Mouse (Mus musculus) midbrain, embryonic 15.5 days (tissue): ENCODE measurements at regions not wholly inside any gene's neighbourhood (a gene's known extent, or its start where the extent isn't known, plus 50 kb on each side); places are given as distances from the start of the nearest gene placed in this dataset.

Experiments
- ATAC-seq: fragments of 200-750 bp; cut with Nextera tagmentation; replicated peaks from 2 replicates; pipeline ENCODE4 v1.8.0; 2017; ENCODE audit warnings: moderate TSS enrichment
- H3K27ac ChIP-seq: fragments of 300-500 bp; sonication (generic); 2 replicates; pipeline ENCODE4 v1.5.1; 2015; ENCODE audit warnings: mild to moderate bottlenecking, inconsistent platforms
- H3K27me3 ChIP-seq: fragments of 300-500 bp; sonication (generic); replicated peaks from 2 replicates; pipeline ENCODE4 v1.6.1; 2015; ENCODE audit warnings: inconsistent platforms
- H3K36me3 ChIP-seq: fragments of 300-500 bp; sonication (generic); replicated peaks from 2 replicates; pipeline ENCODE4 v1.6.1; 2015; ENCODE audit warnings: inconsistent platforms
- H3K4me1 ChIP-seq: fragments of 300-500 bp; sonication (generic); 2 replicates; pipeline ENCODE4 v1.6.1; 2015; ENCODE audit warnings: inconsistent platforms
- H3K4me2 ChIP-seq: fragments of 300-500 bp; sonication (generic); 2 replicates; pipeline ENCODE4 v1.6.1; 2015; ENCODE audit warnings: inconsistent platforms, mild to moderate bottlenecking, moderate library complexity
- H3K4me3 ChIP-seq: fragments of 300-500 bp; sonication (generic); 2 replicates; pipeline ENCODE4 v1.5.1; 2015; ENCODE audit warnings: mild to moderate bottlenecking, inconsistent platforms
- H3K9ac ChIP-seq: fragments of 300-500 bp; sonication (generic); 2 replicates; pipeline ENCODE4 v1.6.1; 2015; ENCODE audit warnings: mild to moderate bottlenecking, inconsistent platforms
- H3K9me3 ChIP-seq: fragments of 300-500 bp; sonication (generic); 2 replicates; pipeline ENCODE4 v1.6.1; 2016; ENCODE audit warnings: inconsistent platforms
- WGBS: fragments of 180-500 bp; shearing (Covaris S2); methylation state at CpG from one replicate; pipeline ENCODE4 v1.1.7; 2015; ENCODE audit warnings: mixed read lengths; 5-methylcytosine and 5-hydroxymethylcytosine counted together

GRCm38 (mm10) chr4:53270433-53270832 lies 110.7 kb upstream of the Abca1 start:
- Histone ChIP-seq H3K27ac (no peak overlapping the region), H3K36me3 (no peaks in the 10 kb centered on the region), H3K27me3 (no peaks in the 10 kb centered on the region), H3K9ac (no peak overlapping the region), H3K4me1 (no peaks in the 10 kb centered on the region), H3K4me2 (no peak overlapping the region), H3K4me3 (no peak overlapping the region), H3K9me3 (no peaks in the 10 kb centered on the region)
- no peak for ATAC-seq
- 92% methylated on average over 10 of the region's 10 CpGs for WGBS

GRCm38 (mm10) chr4:53269999-53270398 lies 110.3 kb upstream of the Abca1 start:
- ATAC-seq, result no peak
- H3K36me3 ChIP-seq, result no peaks in the 10 kb centered on the region
- no peak overlapping the region for H3K9ac ChIP-seq
- H3K27me3 ChIP-seq, result no peaks in the 10 kb centered on the region
- no peaks in the 10 kb centered on the region for H3K4me1 ChIP-seq
- WGBS, result 96% methylated on average over 5 of the region's 5 CpGs
- no peak overlapping the region for H3K4me2 ChIP-seq
- H3K9me3 ChIP-seq, result no peaks in the 10 kb centered on the region
- no peak overlapping the region for H3K27ac ChIP-seq
- no peak overlapping the region for H3K4me3 ChIP-seq

- no peaks in the 10 kb centered on the region for H3K4me1 ChIP-seq
- H3K4me2 ChIP-seq, result no peak overlapping the region
- no peak overlapping the region for H3K9ac ChIP-seq
- no peaks in the 10 kb centered on the region for H3K27me3 ChIP-seq
- no peak overlapping the region for H3K27ac ChIP-seq
- H3K9me3 ChIP-seq, result no peaks in the 10 kb centered on the region
- no peak overlapping the region for H3K4me3 ChIP-seq
- H3K36me3 ChIP-seq, result no peaks in the 10 kb centered on the region
- no peak for ATAC-seq
- 92% methylated on average over 5 of the region's 5 CpGs for WGBS
Observed at GRCm38 (mm10) chr4:53269251-53269842, 109.7 kb upstream of the Abca1 start.

- Histone ChIP-seq H3K4me1 (peaks cover 10% of the 10 kb centered on the region), H3K27ac (peak overlapping the region; percentile 51; the same call in 1 of the 2 replicates), H3K9me3 (no peaks in the 10 kb centered on the region), H3K4me2 (no peak overlapping the region), H3K9ac (no peak overlapping the region), H3K27me3 (no peaks in the 10 kb centered on the region), H3K4me3 (no peak overlapping the region), H3K36me3 (no peaks in the 10 kb centered on the region)
- 79% methylated on average over 5 of the region's 5 CpGs for WGBS
- ATAC-seq, result peak; percentile 41; the same call in 1 of the 2 replicates
Observed at GRCm38 (mm10) chr4:53264901-53265300, 105.2 kb upstream of the Abca1 start.

GRCm38 (mm10) chr4:53264501-53264900 lies 104.8 kb upstream of the Abca1 start:
- Histone ChIP-seq H3K4me2 (no peak overlapping the region), H3K4me1 (peaks cover 10% of the 10 kb centered on the region), H3K36me3 (no peaks in the 10 kb centered on the region), H3K9me3 (no peaks in the 10 kb centered on the region), H3K9ac (no peak overlapping the region), H3K27me3 (no peaks in the 10 kb centered on the region), H3K27ac (peak overlapping the region; percentile 51; the same call in 1 of the 2 replicates), H3K4me3 (no peak overlapping the region)
- peak; percentile 21; the same call in 1 of the 2 replicates for ATAC-seq
- WGBS, result 37% methylated on average over 2 of the region's 2 CpGs

- Histone ChIP-seq H3K4me2 (no peak overlapping the region), H3K36me3 (no peaks in the 10 kb centered on the region), H3K9me3 (no peaks in the 10 kb centered on the region), H3K27ac (peak overlapping the region; percentile 51), H3K4me1 (peaks cover 10% of the 10 kb centered on the region), H3K4me3 (no peak overlapping the region), H3K9ac (no peak overlapping the region), H3K27me3 (no peaks in the 10 kb centered on the region)
- WGBS, result 42% methylated on average over 13 of the region's 13 CpGs
- ATAC-seq, result peak; percentile 86
Observed at GRCm38 (mm10) chr4:53263776-53264175, 104.1 kb upstream of the Abca1 start.

- no peak overlapping the region for H3K4me3 ChIP-seq
- H3K4me2 ChIP-seq, result no peak overlapping the region
- 93% methylated on average over 5 of the region's 5 CpGs for WGBS
- H3K9me3 ChIP-seq, result no peaks in the 10 kb centered on the region
- H3K4me1 ChIP-seq, result peaks cover 10% of the 10 kb centered on the region
- no peak overlapping the region for H3K9ac ChIP-seq
- no peak overlapping the region for H3K27ac ChIP-seq
- no peaks in the 10 kb centered on the region for H3K36me3 ChIP-seq
- no peaks in the 10 kb centered on the region for H3K27me3 ChIP-seq
- ATAC-seq, result no peak
Observed at GRCm38 (mm10) chr4:53262466-53262865, 102.8 kb upstream of the Abca1 start.

GRCm38 (mm10) chr4:53261556-53262140 lies 102.0 kb upstream of the Abca1 start:
- 77% methylated on average over 6 of the region's 6 CpGs for WGBS
- Histone ChIP-seq H3K4me3 (no peak overlapping the region), H3K4me2 (no peak overlapping the region), H3K4me1 (peaks cover 10% of the 10 kb centered on the region), H3K9me3 (no peaks in the 10 kb centered on the region), H3K36me3 (no peaks in the 10 kb centered on the region), H3K27me3 (no peaks in the 10 kb centered on the region), H3K9ac (no peak overlapping the region), H3K27ac (no peak overlapping the region)
- no peak for ATAC-seq

GRCm38 (mm10) chr4:53258975-53259374 lies 99.3 kb upstream of the Abca1 start:
- Histone ChIP-seq H3K4me2 (no peak overlapping the region), H3K4me1 (peaks cover 6% of the 10 kb centered on the region), H3K9ac (no peak overlapping the region), H3K27me3 (no peaks in the 10 kb centered on the region), H3K27ac (no peak overlapping the region), H3K4me3 (no peak overlapping the region), H3K36me3 (no peaks in the 10 kb centered on the region), H3K9me3 (no peaks in the 10 kb centered on the region)
- WGBS, result 94% methylated on average over 6 of the region's 6 CpGs
- ATAC-seq, result no peak

GRCm38 (mm10) chr4:53256996-53257395 lies 97.3 kb upstream of the Abca1 start:
- ATAC-seq, result no peak
- H3K9ac ChIP-seq, result no peak overlapping the region
- no peaks in the 10 kb centered on the region for H3K9me3 ChIP-seq
- no peak overlapping the region for H3K27ac ChIP-seq
- 90% methylated on average over 5 of the region's 5 CpGs for WGBS
- H3K4me1 ChIP-seq, result peaks cover 3% of the 10 kb centered on the region
- no peaks in the 10 kb centered on the region for H3K36me3 ChIP-seq
- no peaks in the 10 kb centered on the region for H3K27me3 ChIP-seq
- no peak overlapping the region for H3K4me2 ChIP-seq
- H3K4me3 ChIP-seq, result no peak overlapping the region

- Histone ChIP-seq H3K9ac (no peak overlapping the region), H3K4me3 (no peak overlapping the region), H3K4me2 (no peak overlapping the region), H3K27ac (no peak overlapping the region), H3K9me3 (no peaks in the 10 kb centered on the region), H3K27me3 (no peaks in the 10 kb centered on the region), H3K4me1 (peaks cover 3% of the 10 kb centered on the region), H3K36me3 (no peaks in the 10 kb centered on the region)
- no peak for ATAC-seq
- 46% methylated on average over 6 of the region's 6 CpGs for WGBS
Observed at GRCm38 (mm10) chr4:53254483-53254882, 94.8 kb upstream of the Abca1 start.

- 0 out of 2 replicates have a peak overlapping the region, but pooled peaks have one; percentile 53 for H3K27ac ChIP-seq
- ATAC-seq, result peak; percentile 78
Observed at GRCm38 (mm10) chr4:53253680-53254079, 94.0 kb upstream of the Abca1 start.

GRCm38 (mm10) chr4:53250325-53250724 lies 90.6 kb upstream of the Abca1 start:
- Histone ChIP-seq H3K9me3 (no peaks in the 10 kb centered on the region), H3K4me1 (peaks cover 3% of the 10 kb centered on the region), H3K27ac (no peak overlapping the region), H3K4me3 (no peak overlapping the region), H3K9ac (no peak overlapping the region), H3K36me3 (no peaks in the 10 kb centered on the region), H3K4me2 (no peak overlapping the region), H3K27me3 (no peaks in the 10 kb centered on the region)
- no peak for ATAC-seq
- 91% methylated on average over 3 of the region's 3 CpGs for WGBS

More at GRCm38 (mm10) chr4:53253680-53254079, 94.0 kb upstream of the Abca1 start:
- H3K36me3 ChIP-seq, result no peaks in the 10 kb centered on the region
- no peaks in the 10 kb centered on the region for H3K9me3 ChIP-seq
- no peak overlapping the region for H3K9ac ChIP-seq
- H3K4me2 ChIP-seq, result no peak overlapping the region
- no peak overlapping the region for H3K4me3 ChIP-seq
- H3K4me1 ChIP-seq, result peaks cover 3% of the 10 kb centered on the region
- no peaks in the 10 kb centered on the region for H3K27me3 ChIP-seq
- WGBS, result 31% methylated on average over 4 of the region's 4 CpGs
